Mouse (Mus musculus) limb, embryonic 14.5 days (tissue): ENCODE measurements around the gene Irf2bp2. TPM values are rescaled to one million over a fixed set of nuclear protein-coding genes. Genes with fewer than 3 reads are reported as not detected.

ENCODE experiments used
- ATAC-seq: fragments of 200-750 bp; cut with Nextera tagmentation; 2 replicates; pipeline ENCODE4 v1.8.0; 2017; ENCODE audit warnings: low read depth, moderate number of reproducible peaks, moderate TSS enrichment; ENCODE audit not compliant: low FRiP score
- DNase-seq: peaks from one replicate; pipeline ENCODE4 v3.0.0-alpha.2; 2015; ENCODE audit warnings: low spot score
- H3K27ac ChIP-seq: fragments of 300-500 bp; sonication (generic); replicated peaks from 2 replicates; pipeline ENCODE4 v1.5.1; 2014; ENCODE audit warnings: low read depth, mild to moderate bottlenecking, low read length, moderate library complexity, mixed read lengths
- H3K27me3 ChIP-seq: fragments of 300-500 bp; sonication (generic); 2 replicates; pipeline ENCODE4 v1.6.1; 2014; ENCODE audit warnings: low read length, mixed read lengths; ENCODE audit not compliant: control insufficient read depth, insufficient read depth
- H3K36me3 ChIP-seq: fragments of 300-500 bp; sonication (generic); 2 replicates; pipeline ENCODE4 v1.6.1; 2014; ENCODE audit warnings: mild to moderate bottlenecking, low read length, moderate library complexity, mixed read lengths; ENCODE audit not compliant: control insufficient read depth, insufficient read depth
- H3K4me1 ChIP-seq: fragments of 300-500 bp; sonication (generic); 2 replicates; pipeline ENCODE4 v1.6.1; 2014; ENCODE audit warnings: antibody characterized with exemption, low read length, mixed read lengths; ENCODE audit not compliant: control insufficient read depth, insufficient read depth
- H3K4me2 ChIP-seq: fragments of 300-500 bp; sonication (generic); replicated peaks from 2 replicates; pipeline ENCODE4 v1.6.1; 2014; ENCODE audit warnings: low read depth, mild to moderate bottlenecking, low read length, moderate library complexity; ENCODE audit not compliant: severe bottlenecking
- H3K4me3 ChIP-seq: fragments of 300-500 bp; sonication (generic); replicated peaks from 2 replicates; pipeline ENCODE4 v1.5.1; 2014; ENCODE audit warnings: low read length
- H3K9ac ChIP-seq: fragments of 300-500 bp; sonication (generic); 2 replicates; pipeline ENCODE4 v1.6.1; 2014; ENCODE audit warnings: mild to moderate bottlenecking, low read depth, low read length, moderate library complexity; ENCODE audit not compliant: severe bottlenecking
- H3K9me3 ChIP-seq: fragments of 300-500 bp; sonication (generic); 2 replicates; pipeline ENCODE4 v1.6.1; 2016; ENCODE audit warnings: low read length; ENCODE audit not compliant: control insufficient read depth
- POLR2A ChIP-seq: fragments of 200-500 bp; IDR thresholded peaks from 2 replicates; pipeline ENCODE4 v1.8.0; 2012; ENCODE audit warnings: inconsistent platforms, mild to moderate bottlenecking, moderate library complexity, borderline replicate concordance; ENCODE audit not compliant: insufficient read depth, insufficient read length; ENCODE audit errors: extremely low read depth
- WGBS: fragments of 180-500 bp; shearing (Covaris S2); extraction: QIAGEN DNeasy Blood & Tissue Kit; methylation state at CpG from one replicate; pipeline ENCODE4 v1.1.7; 2014; 5-methylcytosine and 5-hydroxymethylcytosine counted together
- polyA plus RNA-seq, 2 experiments: library from polyadenylated mRNA; depleted of rRNA in 1 of 2; stranded (reverse) in 1 of 2; unstranded in 1 of 2; fragments of >200 nt; fragmentation: Nextera tagmentation in 1 of 2; extraction: Ambion mirVana in 1 of 2; gene quantifications; 2 replicates each; pipeline versions ENCODE4 v1.2.1 to v1.2.3; 2012 to 2014

Irf2bp2 gene
- polyA plus RNA-seq, 2 experiments: 10.1 to 44.5 TPM

DNA sequence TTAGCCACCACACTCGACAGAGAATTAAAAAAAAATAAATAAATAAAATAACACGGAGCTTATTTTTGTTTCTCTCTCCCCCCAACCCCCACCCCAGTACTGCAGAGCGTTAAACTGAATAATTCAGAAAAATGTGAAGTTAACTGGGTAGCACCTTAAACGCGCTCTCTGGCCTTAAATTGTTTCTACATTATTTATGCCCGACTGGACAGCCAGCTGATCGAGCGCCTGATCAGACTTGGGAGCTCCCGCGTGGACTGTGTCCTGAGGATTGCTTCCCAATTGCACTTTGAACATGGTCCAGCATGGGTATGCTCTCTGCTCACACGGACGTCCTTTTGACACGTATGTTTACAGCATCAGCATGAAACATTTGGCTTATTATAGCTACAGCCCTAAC is 10.3 kb downstream of the Irf2bp2 start:
- ATAC-seq: peak; percentile 28
- peak overlapping the region; percentile 59; the same call in 1 of the 2 replicates for H3K9ac ChIP-seq
- no peak for DNase-seq
- H3K27me3 ChIP-seq: no peaks in the 10 kb centered on the region
- H3K9me3 ChIP-seq: no peaks in the 10 kb centered on the region
- H3K4me1 ChIP-seq: peaks cover 43% of the 10 kb centered on the region
- peaks cover 11% of the 10 kb centered on the region for H3K36me3 ChIP-seq
- peak overlapping the region; percentile 44 for H3K4me3 ChIP-seq
- peak overlapping the region; percentile 81 for H3K27ac ChIP-seq
- no peak for TF ChIP-seq POLR2A
- WGBS: 6% methylated on average over 13 of the region's 13 CpGs
- peak overlapping the region; percentile 90 for H3K4me2 ChIP-seq

DNA sequence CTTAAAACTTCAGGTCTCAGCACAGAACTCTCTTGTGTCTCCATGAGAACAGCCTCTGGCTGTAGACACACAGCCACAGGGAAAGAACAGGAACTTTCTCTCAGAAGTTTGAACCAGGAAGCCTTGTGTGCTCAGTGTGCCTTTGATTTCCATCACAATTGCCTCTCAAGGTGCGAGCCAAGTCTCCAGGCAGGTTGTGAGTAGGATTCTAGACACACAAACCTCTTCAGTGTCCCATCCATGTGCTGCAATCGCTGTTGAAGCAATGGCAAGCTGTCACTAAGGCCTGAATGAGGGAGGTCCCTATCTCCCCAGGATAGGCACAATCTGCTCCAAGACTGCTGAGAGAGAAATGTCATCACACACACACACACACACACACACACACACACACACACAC is 10.8 kb downstream of the Irf2bp2 start:
- DNase-seq: no peak
- ATAC-seq: no peak
- peak overlapping the region; percentile 48; the same call in 1 of the 2 replicates for H3K27ac ChIP-seq
- no peak overlapping the region for H3K4me2 ChIP-seq
- TF ChIP-seq POLR2A: no peak
- peaks cover 11% of the 10 kb centered on the region for H3K36me3 ChIP-seq
- peaks cover 39% of the 10 kb centered on the region for H3K4me1 ChIP-seq
- H3K9me3 ChIP-seq: no peaks in the 10 kb centered on the region
- no peak overlapping the region for H3K9ac ChIP-seq
- no peak overlapping the region for H3K4me3 ChIP-seq
- WGBS: 47% methylated on average over 2 of the region's 2 CpGs
- H3K27me3 ChIP-seq: no peaks in the 10 kb centered on the region

DNA sequence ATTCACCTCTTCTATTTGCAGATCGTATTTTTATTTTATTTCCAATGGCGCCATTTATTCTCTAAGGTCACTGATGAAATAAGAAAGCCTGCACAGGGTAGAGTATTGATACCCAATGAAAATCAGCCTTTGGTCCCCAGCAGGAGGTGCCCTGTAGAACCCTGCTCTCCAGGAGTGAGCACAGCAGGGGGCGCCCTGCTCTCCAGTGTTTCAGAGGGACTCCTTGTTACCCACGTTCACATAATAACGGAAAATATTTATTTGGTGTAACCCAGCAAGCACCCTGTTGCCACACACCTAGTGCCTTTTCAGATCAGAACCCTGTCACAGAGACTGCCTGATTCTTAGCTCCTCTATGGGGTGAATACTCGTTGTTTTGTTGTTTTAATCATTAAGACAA is 11.3 kb downstream of the Irf2bp2 start:
- no peaks in the 10 kb centered on the region for H3K27me3 ChIP-seq
- peaks cover 7% of the 10 kb centered on the region for H3K36me3 ChIP-seq
- no peak for ATAC-seq
- no peak overlapping the region for H3K4me2 ChIP-seq
- 38% methylated on average over 6 of the region's 6 CpGs for WGBS
- H3K9me3 ChIP-seq: no peaks in the 10 kb centered on the region
- peaks cover 34% of the 10 kb centered on the region for H3K4me1 ChIP-seq
- H3K9ac ChIP-seq: no peak overlapping the region
- H3K27ac ChIP-seq: peak overlapping the region; percentile 48; the same call in 1 of the 2 replicates
- peak; percentile 66 for DNase-seq
- no peak overlapping the region for H3K4me3 ChIP-seq
- TF ChIP-seq POLR2A: no peak

DNA sequence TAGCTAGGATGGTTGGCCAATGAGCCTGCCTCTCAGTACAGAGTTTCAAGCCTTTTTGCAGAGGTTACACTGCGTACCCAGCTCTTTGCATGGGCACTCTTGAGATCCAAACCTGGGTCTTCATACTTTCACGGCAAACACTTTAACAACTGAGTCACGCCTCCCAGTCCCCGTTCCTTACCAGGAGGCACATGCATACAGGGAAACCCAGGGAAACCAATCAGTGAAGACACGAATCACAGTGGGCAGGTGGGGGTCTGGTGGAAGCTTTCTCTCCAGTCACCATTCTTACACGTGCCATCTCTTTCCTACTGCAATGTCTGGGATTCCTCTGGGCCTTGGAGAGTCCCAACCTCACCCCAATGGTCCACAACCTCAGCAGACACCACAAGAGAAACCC is 12.1 kb downstream of the Irf2bp2 start:
- Histone ChIP-seq H3K4me1 (peaks cover 27% of the 10 kb centered on the region), H3K9me3 (no peaks in the 10 kb centered on the region), H3K4me3 (no peak overlapping the region), H3K27me3 (no peaks in the 10 kb centered on the region), H3K36me3 (peaks cover 3% of the 10 kb centered on the region), H3K27ac (no peak overlapping the region), H3K4me2 (no peak overlapping the region), H3K9ac (no peak overlapping the region)
- no peak for DNase-seq
- no peak for TF ChIP-seq POLR2A
- WGBS: 89% methylated on average over 6 of the region's 6 CpGs
- no peak for ATAC-seq

DNA sequence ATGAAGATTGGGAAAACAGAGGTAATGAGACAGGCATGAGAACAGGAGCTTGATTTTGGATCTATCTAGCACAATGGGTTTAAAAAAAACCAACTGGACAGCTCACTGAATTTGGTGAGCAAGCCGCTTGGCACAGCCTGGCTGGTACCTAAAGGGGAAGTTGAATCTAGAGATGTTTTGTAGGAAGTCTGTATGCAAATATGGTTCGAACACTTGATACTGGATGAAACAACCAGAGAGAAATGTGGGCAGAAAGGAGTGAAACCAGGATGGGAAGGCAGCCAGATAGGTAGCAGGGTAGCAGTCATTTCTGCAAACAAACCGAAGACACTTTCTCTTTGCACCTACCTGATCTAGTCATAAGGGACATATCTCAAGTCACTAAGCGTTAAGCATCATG is 13.0 kb downstream of the Irf2bp2 start:
- Histone ChIP-seq H3K9ac (no peak overlapping the region), H3K4me1 (peaks cover 22% of the 10 kb centered on the region), H3K27ac (no peak overlapping the region), H3K4me3 (no peak overlapping the region), H3K9me3 (no peaks in the 10 kb centered on the region), H3K27me3 (no peaks in the 10 kb centered on the region), H3K4me2 (no peak overlapping the region), H3K36me3 (no peaks in the 10 kb centered on the region; the same call in 1 of the 2 replicates)
- WGBS: 95% methylated on average over 4 of the region's 4 CpGs
- DNase-seq (no peak), ATAC-seq (no peak)
- no peak for TF ChIP-seq POLR2A

DNA sequence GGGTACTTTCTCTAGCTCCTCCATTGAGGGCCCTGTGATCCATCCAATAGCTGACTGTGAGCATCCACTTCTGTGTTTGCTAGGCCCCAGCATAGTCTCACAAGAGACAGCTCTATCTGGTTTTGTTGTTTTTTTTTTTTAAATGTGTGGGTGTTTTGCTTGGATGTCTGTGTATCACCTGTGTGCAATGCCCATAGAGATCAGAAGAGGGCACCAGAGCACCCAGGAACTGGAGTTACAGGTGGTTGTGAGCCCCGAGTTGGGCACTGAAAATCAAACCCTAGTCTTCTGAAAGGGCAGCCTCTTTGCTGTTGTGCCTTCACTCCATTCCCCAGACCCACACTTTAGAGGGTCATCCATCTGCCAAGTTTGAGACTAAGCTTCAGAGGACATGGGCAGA is 13.7 kb downstream of the Irf2bp2 start:
- DNase-seq: no peak
- H3K27me3 ChIP-seq: no peaks in the 10 kb centered on the region
- WGBS: 83% methylated on average over 1 of the region's 1 CpGs
- no peak overlapping the region for H3K4me3 ChIP-seq
- no peak overlapping the region for H3K27ac ChIP-seq
- TF ChIP-seq POLR2A: no peak
- H3K9me3 ChIP-seq: no peaks in the 10 kb centered on the region
- no peaks in the 10 kb centered on the region for H3K36me3 ChIP-seq
- H3K4me1 ChIP-seq: peaks cover 18% of the 10 kb centered on the region; the same call in 1 of the 2 replicates
- no peak overlapping the region for H3K9ac ChIP-seq
- no peak for ATAC-seq
- H3K4me2 ChIP-seq: no peak overlapping the region
